ENCODE assay signal across 8 mouse cellular contexts in the genomic region with DNA sequence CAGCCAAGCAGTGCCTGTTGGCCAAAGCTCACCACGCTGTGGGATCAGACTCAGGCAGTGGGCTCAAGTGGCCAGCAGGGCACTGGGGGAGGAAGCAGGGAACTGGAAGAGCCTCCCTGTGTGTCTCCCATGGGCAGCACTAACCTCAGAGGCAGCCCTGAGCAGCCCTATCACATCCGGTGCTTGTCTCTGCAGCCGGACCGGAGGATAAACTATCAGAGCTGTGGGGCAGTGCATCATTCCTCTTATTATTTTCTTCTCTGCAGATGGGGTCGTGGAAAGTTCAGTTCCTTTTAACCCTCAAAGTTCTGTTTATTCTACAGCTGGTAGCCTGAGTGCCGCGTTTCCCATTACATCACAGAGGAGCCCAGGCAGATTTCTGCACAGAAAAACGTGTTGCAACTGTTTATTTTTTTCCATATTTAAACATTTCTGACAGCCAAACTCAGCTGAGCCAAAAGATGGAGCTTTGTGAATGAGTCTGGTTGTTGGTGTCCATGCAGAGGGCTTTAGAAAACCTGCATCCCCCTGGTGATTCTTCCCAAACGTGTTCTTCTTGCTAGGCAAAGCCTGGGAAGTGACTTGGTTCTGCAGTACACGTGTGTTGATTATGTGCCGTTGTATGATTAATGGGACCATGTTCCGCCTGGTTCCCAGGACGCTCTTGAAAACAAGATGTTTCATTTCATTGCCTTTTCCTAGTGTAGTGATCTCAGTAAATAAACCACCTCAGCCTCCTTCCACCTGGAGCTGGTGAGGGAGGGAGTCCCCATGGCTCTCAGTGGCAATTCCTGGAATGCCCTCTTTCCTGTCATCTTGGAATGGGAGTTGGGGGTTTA.
DNase-seq lines count a peak whose midpoint lies in the region; ATAC-seq lines count a peak whose summit lies in the region.

No protein-coding gene starts in this region.

- no peak overlapping the region for H3K9ac ChIP-seq in liver, embryonic 16.5 days (ENCODE audit: low read depth, low read length)
- H3K9ac ChIP-seq in midbrain, embryonic 13.5 days (replicated peaks): no peak overlapping the region
- H3K9ac ChIP-seq in midbrain, embryonic 15.5 days: no peak overlapping the region

- ATAC-seq in liver, embryonic 16.5 days (ENCODE audit: low read depth): peak; percentile 58
- ATAC-seq in midbrain, embryonic 13.5 days: no peak
- ATAC-seq in midbrain, embryonic 15.5 days (replicated peaks): no peak

- 46% methylated on average over 13 of the region's 13 CpGs for WGBS in liver, embryonic 16.5 days (ENCODE audit: insufficient replicate concordance)
- 85% methylated on average over 13 of the region's 13 CpGs for WGBS in midbrain, embryonic 13.5 days
- WGBS in midbrain, embryonic 15.5 days: 81% methylated on average over 13 of the region's 13 CpGs

- no peak overlapping the region for H3K4me3 ChIP-seq in liver, embryonic 16.5 days (ENCODE audit: low read depth, low read length)
- H3K4me3 ChIP-seq in midbrain, embryonic 13.5 days (replicated peaks): no peak overlapping the region
- H3K4me3 ChIP-seq in midbrain, embryonic 15.5 days: no peak overlapping the region

- no peak overlapping the region for H3K4me2 ChIP-seq in liver, embryonic 16.5 days (ENCODE audit: low read depth, low read length)
- H3K4me2 ChIP-seq in midbrain, embryonic 13.5 days (replicated peaks): no peak overlapping the region
- H3K4me2 ChIP-seq in midbrain, embryonic 15.5 days: no peak overlapping the region

- H3K4me1 ChIP-seq in liver, embryonic 16.5 days (ENCODE audit: control insufficient read depth, low read depth, low read length): peaks cover 8% of the 10 kb centered on the region
- 0 out of 2 replicates have a peak, but pooled peaks cover 7% of the 10 kb centered on the region for H3K4me1 ChIP-seq in midbrain, embryonic 13.5 days (replicated peaks)
- no peaks in the 10 kb centered on the region for H3K4me1 ChIP-seq in midbrain, embryonic 15.5 days

- no peaks in the 10 kb centered on the region for H3K9me3 ChIP-seq in liver, embryonic 16.5 days (replicated peaks; ENCODE audit: control insufficient read depth, low read length)
- H3K9me3 ChIP-seq in midbrain, embryonic 13.5 days: no peaks in the 10 kb centered on the region
- no peaks in the 10 kb centered on the region for H3K9me3 ChIP-seq in midbrain, embryonic 15.5 days

- no peaks in the 10 kb centered on the region; the same call in 1 of the 2 replicates for H3K36me3 ChIP-seq in liver, embryonic 16.5 days (ENCODE audit: control insufficient read depth, insufficient read depth)
- H3K36me3 ChIP-seq in midbrain, embryonic 13.5 days: peaks cover 47% of the 10 kb centered on the region
- H3K36me3 ChIP-seq in midbrain, embryonic 15.5 days (replicated peaks): no peaks in the 10 kb centered on the region

- H3K27me3 ChIP-seq in liver, embryonic 16.5 days (ENCODE audit: control insufficient read depth, insufficient read depth, low read depth, low read length): no peaks in the 10 kb centered on the region
- H3K27me3 ChIP-seq in midbrain, embryonic 13.5 days: no peaks in the 10 kb centered on the region
- no peaks in the 10 kb centered on the region for H3K27me3 ChIP-seq in midbrain, embryonic 15.5 days (replicated peaks)

- peak; percentile 99 for DNase-seq in heart, adult 11 months
- no peak for DNase-seq in heart, adult 8-10 months (ENCODE audit: low spot score)
- peak; percentile 59 for DNase-seq in gastrocnemius, postnatal 25 days
- DNase-seq in kidney, adult 11 months: peak; percentile 61
- peak; percentile 49 for DNase-seq in testis, postnatal 10 days (ENCODE audit: low spot score)

- peak overlapping the region; percentile 37; the same call in 1 of the 2 replicates for H3K27ac ChIP-seq in liver, embryonic 16.5 days (ENCODE audit: low read length)
- H3K27ac ChIP-seq in midbrain, embryonic 13.5 days: no peak overlapping the region
- H3K27ac ChIP-seq in midbrain, embryonic 15.5 days: no peak overlapping the region
